Mouse (Mus musculus) heart, postnatal 36 days (tissue): ENCODE data around the gene Zbtb46. TPM values are rescaled to one million over a fixed set of nuclear protein-coding genes. Genes with fewer than 3 reads are reported as not detected.

Experiments used
- DNase-seq, 2 experiments: peaks; one replicate each; pipeline ENCODE4 v3.0.0; 2021 to 2022
- intact Hi-C: fragments of 180-260 bp; cut with DNase I; formaldehyde crosslinking; loops from one replicate; pipeline ENCODE4 v1.15.1; 2025
- total RNA-seq, 2 experiments: library from RNA; stranded (reverse); gene quantifications; 2 replicates each; pipeline ENCODE4 v1.2.3; 2021

Zbtb46 gene
- total RNA-seq, 2 experiments from 2014 or later, result 12.4 to 12.9 TPM

DNA sequence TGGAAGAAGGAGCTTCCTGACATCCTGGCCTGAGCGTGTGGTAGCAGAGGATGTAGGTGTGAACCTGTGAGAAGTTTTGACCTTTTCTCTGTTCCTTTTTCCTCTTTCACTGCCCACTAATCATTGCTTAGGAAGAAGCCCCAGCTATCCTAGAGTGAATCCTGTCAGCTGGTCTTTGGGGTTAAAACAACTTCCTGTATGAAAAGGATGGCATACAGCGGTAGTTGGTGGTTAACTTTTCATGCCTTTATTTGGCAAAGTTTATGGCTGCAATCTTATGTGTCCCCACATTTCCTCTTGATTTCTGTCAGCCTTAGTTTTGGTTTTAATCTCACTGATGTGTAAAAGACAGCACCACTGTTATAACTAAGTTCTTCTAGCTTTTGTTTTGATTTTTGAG lies 82.0 kb downstream of the Zbtb46 start:
- no peak for DNase-seq
- intact Hi-C loops, result no loop called here

DNA sequence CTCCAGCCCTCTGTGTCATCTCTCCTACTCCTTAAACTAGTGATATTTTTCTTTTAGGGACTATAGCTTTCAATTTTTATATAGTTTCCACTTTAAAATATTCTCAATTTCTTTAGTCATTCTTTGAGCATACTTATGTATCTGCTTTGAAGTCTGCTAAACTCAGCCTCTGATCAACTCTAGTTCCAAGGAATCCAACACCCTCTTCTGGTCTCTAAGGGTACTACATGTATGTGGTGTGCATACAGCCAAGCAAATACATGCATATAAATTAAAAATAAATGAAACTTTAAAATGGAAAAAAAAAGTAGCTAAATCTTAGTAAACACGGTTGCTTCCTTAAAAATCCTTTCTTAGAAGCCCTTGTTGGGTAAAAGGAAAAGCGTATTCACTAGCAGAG lies 83.4 kb downstream of the Zbtb46 start:
- DNase-seq, result no peak
- intact Hi-C loops, result no loop called here

DNA sequence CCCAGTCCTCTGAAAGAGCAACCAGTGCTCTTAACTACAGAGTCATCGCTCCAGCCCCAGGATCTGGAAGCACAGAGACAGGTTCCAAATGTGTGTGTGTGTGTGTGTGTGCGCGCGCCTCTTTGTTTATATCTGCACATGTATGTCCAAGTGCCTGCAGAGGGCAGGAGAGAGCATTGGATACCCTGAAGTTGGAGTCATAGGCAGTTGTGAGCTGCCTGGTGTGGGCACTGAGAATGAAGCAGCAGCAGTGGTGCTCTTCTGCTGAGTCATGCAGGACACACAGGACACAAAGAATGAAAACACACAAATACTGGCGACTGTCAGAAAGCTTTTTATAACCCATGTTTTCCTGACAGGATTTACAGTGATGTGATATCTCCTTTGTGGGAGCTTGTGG lies 89.2 kb downstream of the Zbtb46 start:
- intact Hi-C loops, result no loop called here
- DNase-seq, result no peak

DNA sequence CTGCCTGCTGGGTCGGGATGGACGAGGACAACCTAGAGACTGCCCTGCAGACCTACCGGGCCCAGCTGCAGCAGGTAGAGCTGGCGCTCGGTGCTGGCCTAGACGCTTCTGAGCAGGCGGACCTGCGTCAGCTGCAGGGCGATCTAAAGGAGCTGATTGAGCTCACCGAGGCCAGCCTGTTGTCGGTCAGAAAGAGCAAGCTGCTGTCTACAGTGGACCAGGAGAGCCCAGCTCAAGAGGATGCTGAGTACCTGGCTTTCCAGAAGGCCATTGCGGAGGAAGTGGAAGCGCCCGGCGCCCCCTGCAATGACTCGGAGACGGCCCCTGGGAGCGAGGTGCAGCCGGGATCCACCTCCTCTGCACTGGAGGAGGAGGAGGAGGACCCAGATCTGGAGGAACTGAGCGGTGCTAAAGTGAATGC lies 93.6 kb downstream of the Zbtb46 start:
- intact Hi-C loops, result no loop called here
- no peak for DNase-seq

DNA sequence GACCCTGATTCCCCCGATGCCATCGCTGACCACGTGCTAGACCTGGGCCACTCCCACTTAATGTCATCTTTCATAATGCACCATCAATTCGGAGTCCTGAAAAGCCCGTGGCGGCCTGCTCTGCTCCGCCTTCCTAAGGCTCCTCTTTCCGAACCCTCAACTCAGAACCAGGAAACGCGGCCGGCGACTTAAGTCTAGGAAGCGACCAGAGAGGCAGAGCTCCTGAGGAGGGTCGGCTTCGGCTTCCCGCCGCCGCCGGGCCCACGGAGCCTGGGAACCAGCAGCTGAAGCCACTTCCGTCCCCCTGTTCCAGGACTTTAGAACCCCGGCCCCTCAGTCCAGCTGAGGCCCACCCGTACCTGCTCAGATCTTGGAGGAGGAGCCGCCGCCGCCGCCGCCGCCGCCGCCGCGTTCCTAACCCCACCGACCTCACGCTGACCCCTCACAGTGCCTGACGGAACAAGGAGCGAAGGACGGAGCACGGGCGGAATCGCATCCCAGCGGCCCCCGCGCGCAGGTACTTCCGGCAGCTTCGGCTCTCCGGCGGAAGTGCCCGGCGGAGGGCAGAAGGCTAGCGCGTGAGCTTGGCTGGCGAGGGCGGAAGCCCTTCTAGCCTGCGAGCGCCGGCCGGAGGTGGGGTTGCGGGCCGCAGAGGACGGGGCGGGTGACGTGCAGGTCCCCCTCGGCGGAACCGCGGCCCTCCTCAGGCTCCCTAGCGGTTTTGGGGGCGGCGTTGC lies 94.2 kb downstream of the Zbtb46 start, which contains the start of the genes Zgpat and Arfrp1:
Gene Zgpat, plus strand, starts transcription at position 69 of the 737 bp plus-strand sequence.
Gene Arfrp1, minus strand, starts transcription at position 545 of the 737 bp plus-strand sequence.
- peak; percentile 88 to 90 for DNase-seq
- intact Hi-C loops, result no loop called here

DNA sequence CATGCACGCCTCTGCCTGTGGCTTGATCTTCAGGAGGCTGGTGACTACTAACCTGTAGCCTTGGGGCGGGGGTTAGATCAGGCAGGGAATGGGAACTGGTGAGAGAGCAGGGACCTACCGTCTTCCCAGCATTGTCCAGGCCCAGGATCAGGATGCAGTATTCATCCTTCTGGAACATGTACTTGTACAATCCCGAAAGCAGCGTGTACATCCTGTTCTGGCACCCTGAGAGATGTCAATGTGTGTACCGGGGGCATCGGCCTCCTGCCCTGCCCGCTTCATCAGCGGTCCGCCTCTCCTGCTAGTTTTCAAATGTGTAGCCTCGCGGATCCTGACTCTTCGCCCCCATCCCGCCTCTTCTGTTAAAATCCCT lies 94.8 kb downstream of the Zbtb46 start:
- no peak for DNase-seq
- intact Hi-C loops, result no loop called here

DNA sequence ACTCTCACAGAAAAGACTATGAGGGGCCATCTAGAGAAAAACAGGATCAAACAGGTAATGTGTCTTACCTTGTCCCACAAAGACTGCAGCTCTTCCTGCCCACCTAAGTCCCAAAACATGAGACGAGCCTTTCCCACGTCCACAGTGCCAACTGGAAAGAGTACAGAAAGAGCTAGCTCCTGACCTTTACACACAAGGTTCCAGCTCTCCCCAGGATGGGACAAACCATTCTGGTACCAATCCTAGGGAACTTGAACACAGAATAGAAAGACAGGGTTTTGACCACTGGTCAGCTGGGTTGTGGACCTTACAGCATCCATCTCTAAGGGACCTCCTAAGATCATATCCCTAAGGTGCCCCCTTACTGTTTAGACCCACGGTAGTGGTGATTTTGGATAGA lies 95.3 kb downstream of the Zbtb46 start:
- DNase-seq, result no peak
- intact Hi-C loops, result no loop called here

DNA sequence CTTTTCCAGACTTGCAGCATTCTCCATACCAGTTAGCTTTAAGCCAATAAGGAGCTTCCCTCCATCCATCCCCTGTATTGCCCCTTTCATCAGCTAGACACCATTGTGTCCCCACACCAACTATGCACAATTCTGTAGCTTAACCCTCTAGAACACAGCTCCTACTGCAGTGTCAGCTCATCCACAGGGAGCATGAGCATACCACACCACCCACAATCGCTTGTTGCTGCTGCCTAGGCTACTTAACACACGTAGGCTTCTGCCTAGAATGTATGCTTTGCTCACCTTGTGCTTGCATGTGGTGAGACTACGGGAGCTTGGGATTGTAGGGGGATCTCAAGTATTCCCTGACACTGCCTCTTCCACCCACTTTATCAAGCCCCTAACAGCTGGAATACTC lies 102.4 kb downstream of the Zbtb46 start:
- DNase-seq, result no peak
- intact Hi-C loops, result no loop called here

DNA sequence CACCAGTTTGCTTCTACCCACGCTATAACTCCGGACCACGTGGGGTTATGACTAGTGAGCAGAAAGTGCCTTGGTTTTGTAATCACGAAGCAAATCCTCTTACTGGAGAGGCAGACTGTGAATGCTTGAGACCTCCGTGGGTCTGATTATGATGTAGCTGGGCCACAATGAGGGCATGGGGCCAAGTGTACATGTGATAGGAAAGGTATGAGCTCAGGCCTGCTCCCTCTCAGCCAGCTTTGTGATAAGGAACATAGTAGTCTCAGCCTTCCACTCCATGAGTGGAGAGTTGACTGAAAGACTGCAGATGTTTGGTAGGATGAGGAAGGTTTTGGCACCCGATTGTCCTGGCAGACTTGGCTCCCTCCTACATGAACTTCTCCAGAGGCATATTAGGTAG lies 116.5 kb downstream of the Zbtb46 start:
- DNase-seq, result peak in 1 of 2 experiments; percentile 26

DNA sequence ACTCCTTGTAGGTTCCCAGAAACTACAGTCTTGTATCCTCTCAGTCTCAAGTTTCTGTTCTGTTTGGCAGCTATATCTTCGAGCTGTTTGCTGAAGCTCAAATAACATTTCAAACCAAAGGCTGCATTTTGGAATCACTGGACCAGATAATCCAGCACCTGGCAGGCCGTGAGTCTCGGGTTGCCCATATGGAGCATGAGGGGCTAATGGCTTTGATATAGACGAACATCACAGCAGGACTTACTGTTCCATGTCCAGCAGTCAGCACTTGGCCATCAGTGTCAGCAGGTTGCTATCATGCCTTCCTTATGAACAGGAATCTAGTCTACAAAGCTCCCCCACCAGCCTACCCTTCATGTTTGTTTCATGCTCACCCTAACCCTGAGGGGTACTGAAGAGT lies 118.8 kb downstream of the Zbtb46 start:
- intact Hi-C loops, result loop anchor here (10.0 kb wide), 1 partner anchor 356 kb away; the partner anchor contains the start of gene Col20a1
- no peak for DNase-seq

More for the DNA sequence above, 116.5 kb downstream of the Zbtb46 start:
- intact Hi-C loops, result loop anchor here (10.0 kb wide), 1 partner anchor 358 kb away; the partner anchor contains the start of gene Col20a1

Other genes with a start within 250 kb of the Zbtb46 start
- under 1 TPM; 0.14 to 0.49 TPM for gene Srms, start 246.2 kb downstream of the Zbtb46 start, total RNA-seq
- gene Fndc11, start 239.4 kb downstream of the Zbtb46 start, total RNA-seq, result under 1 TPM in 1 of 2 experiments, not detected in 1; 0.22 TPM
- 10 to 100 TPM in 1 of 2 experiments, 1 to 10 TPM in 1; 9.9 to 11.5 TPM for gene Helz2, start 217.4 kb downstream of the Zbtb46 start, total RNA-seq
- 1 to 10 TPM; 9.0 to 9.6 TPM for gene Gmeb2, start 171.4 kb downstream of the Zbtb46 start, total RNA-seq
- under 1 TPM; 0.38 to 0.53 TPM for gene Stmn3, start 144.9 kb downstream of the Zbtb46 start, total RNA-seq
- gene Rtel1, start 139.7 kb downstream of the Zbtb46 start, total RNA-seq, result 10 to 100 TPM in 1 of 2 experiments, 1 to 10 TPM in 1; 9.3 to 10.1 TPM
- gene Zgpat, start 94.5 kb downstream of the Zbtb46 start, total RNA-seq, result 10 to 100 TPM; 17.6 to 22.3 TPM
- 10 to 100 TPM; 52.2 to 55.4 TPM for gene Arfrp1, start 94.0 kb downstream of the Zbtb46 start, total RNA-seq
- 1 to 10 TPM; 5.1 to 6.7 TPM for gene Lime1, start 79.3 kb downstream of the Zbtb46 start, total RNA-seq
- gene Abhd16b, start 33.8 kb upstream of the Zbtb46 start, total RNA-seq, result not detected
- gene Tpd52l2, start 37.7 kb upstream of the Zbtb46 start, total RNA-seq, result 10 to 100 TPM; 62.9 to 67.7 TPM
- 10 to 100 TPM; 58.4 to 68.6 TPM for gene Dnajc5, start 61.1 kb upstream of the Zbtb46 start, total RNA-seq
- gene Uckl1, start 125.5 kb upstream of the Zbtb46 start, total RNA-seq, result 10 to 100 TPM; 36.6 to 47.4 TPM
- gene Prpf6, start 132.4 kb upstream of the Zbtb46 start, total RNA-seq, result 10 to 100 TPM; 36.0 to 38.3 TPM
- gene Zfp512b, start 133.4 kb upstream of the Zbtb46 start, total RNA-seq, result 10 to 100 TPM; 16.6 to 18.0 TPM
- 1 to 10 TPM; 2.3 to 2.4 TPM for gene Samd10, start 139.8 kb upstream of the Zbtb46 start, total RNA-seq
- gene Gm29797, start 197.6 kb upstream of the Zbtb46 start, total RNA-seq, result not detected
- gene Sox18, start 212.2 kb upstream of the Zbtb46 start, total RNA-seq, result 10 to 100 TPM; 34.4 to 64.4 TPM
- 1 to 10 TPM; 6.1 to 7.3 TPM for gene Tcea2, start 220.9 kb upstream of the Zbtb46 start, total RNA-seq
- gene Rgs19, start 234.6 kb upstream of the Zbtb46 start, total RNA-seq, result 1 to 10 TPM; 5.7 to 7.2 TPM
- gene Lkaaear1, start 239.0 kb upstream of the Zbtb46 start, total RNA-seq, result not detected